Mouse (Mus musculus): ENCODE data around the gene Nfib.

DNA sequence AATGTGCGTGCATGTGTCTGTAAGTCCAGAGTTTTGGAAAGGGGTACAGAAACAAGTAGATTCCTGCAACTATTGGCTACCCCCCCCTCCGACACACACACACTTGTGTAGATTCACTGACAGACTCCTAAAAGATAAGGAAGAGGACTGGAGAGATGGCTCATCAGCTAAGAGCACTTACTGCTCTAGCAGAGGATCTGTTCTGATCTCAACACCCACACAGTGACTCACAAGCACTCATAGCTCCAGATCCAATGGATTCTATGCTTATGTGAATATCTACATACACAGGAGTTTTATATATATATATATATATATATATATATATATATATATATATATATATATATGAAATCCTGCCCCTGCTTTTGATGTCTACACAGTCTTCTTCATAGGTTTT, 146.7 kb downstream of the Nfib start:
- no peak for TF ChIP-seq CTCF (IDR thresholded peaks at IDR 0.05; ENCODE audit: low read depth, low read length)
- TF ChIP-seq POLR2AphosphoS5 (IDR thresholded peaks at IDR 0.05; ENCODE audit: insufficient replicate concordance, low read depth, low read length) = no peak
- no peak for TF ChIP-seq GATA1 (IDR thresholded peaks at IDR 0.05; ENCODE audit: borderline replicate concordance, low read length)

Data from G1E (cell line).